Mouse (Mus musculus): ENCODE data around the gene Triobp. TPM values are rescaled to one million over a fixed set of nuclear protein-coding genes. Genes with fewer than 3 reads are reported as not detected.

Triobp gene
- polyA plus RNA-seq, 1 experiment from 2014 or later: 34.8 TPM

DNA sequence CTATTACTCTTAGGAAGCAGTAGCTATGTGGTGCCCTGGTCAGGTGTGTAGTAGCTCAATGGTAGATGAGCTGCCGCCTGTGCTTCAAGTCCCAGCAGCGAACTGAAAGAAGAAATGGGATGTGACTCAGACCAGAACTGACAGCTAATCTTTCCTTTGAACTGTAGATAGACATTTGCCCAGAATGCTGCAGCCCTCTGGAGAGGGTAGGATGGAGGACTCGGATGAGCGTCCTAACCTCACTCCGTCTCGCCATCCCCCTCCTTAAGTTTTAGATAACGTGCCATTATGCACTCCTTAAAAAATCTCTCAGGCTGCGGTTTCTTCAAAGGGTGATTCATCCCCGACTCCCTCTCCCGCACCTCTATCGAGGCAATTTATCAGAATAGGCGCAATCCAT lies 27.6 kb upstream of the Triobp start:
- Histone ChIP-seq H3K9ac (ENCODE audit: low read length) (no peak overlapping the region), H3K36me3 (ENCODE audit: control insufficient read depth, insufficient read depth, low read length) (peaks cover 4% of the 10 kb centered on the region; the same call in 1 of the 2 replicates), H3K27me3 (ENCODE audit: control insufficient read depth, insufficient read depth, low read length) (no peaks in the 10 kb centered on the region), H3K4me1 (ENCODE audit: control insufficient read depth, insufficient read depth, low read length) (peaks cover 18% of the 10 kb centered on the region), H3K4me3 (ENCODE audit: low read depth, low read length) (no peak overlapping the region), H3K4me2 (no peak overlapping the region), H3K9me3 (ENCODE audit: control insufficient read depth, low read length) (no peaks in the 10 kb centered on the region), H3K27ac (ENCODE audit: low read depth, low read length) (no peak overlapping the region)
- WGBS: 88% methylated on average over 12 of the region's 12 CpGs
- ATAC-seq (ENCODE audit: low FRiP score): no peak
- no peak for DNase-seq (ENCODE audit: low spot score, missing footprints)

DNA sequence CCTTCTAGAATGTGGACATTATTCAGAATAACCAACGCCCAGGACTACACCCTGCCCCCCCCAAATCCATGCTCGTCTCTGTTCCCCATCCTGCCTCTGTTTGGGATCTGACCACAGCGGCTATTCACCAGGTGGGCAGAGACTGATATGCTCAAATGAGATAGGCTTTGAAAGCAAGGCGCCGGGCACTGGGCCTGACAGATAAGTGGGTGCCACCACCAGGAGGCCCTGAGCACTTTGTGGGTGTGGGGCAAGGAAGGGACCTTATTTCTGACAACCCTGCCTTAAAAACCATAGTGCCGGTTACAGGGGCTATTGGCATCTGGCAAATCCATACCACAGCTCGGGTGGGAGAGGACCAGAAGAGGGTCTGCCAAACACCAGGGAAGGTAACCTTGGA lies 24.8 kb upstream of the Triobp start:
- Histone ChIP-seq H3K27me3 (ENCODE audit: control insufficient read depth, insufficient read depth, low read length) (peaks cover 2% of the 10 kb centered on the region; the same call in 1 of the 2 replicates), H3K27ac (ENCODE audit: low read depth, low read length) (no peak overlapping the region), H3K9me3 (ENCODE audit: control insufficient read depth, low read length) (no peaks in the 10 kb centered on the region), H3K36me3 (ENCODE audit: control insufficient read depth, insufficient read depth, low read length) (peaks cover 2% of the 10 kb centered on the region; the same call in 1 of the 2 replicates), H3K4me2 (no peak overlapping the region), H3K9ac (ENCODE audit: low read length) (no peak overlapping the region), H3K4me1 (ENCODE audit: control insufficient read depth, insufficient read depth, low read length) (peaks cover 12% of the 10 kb centered on the region), H3K4me3 (ENCODE audit: low read depth, low read length) (no peak overlapping the region)
- DNase-seq (ENCODE audit: low spot score, missing footprints) (no peak), ATAC-seq (ENCODE audit: low FRiP score) (no peak)
- WGBS: 87% methylated on average over 7 of the region's 7 CpGs

DNA sequence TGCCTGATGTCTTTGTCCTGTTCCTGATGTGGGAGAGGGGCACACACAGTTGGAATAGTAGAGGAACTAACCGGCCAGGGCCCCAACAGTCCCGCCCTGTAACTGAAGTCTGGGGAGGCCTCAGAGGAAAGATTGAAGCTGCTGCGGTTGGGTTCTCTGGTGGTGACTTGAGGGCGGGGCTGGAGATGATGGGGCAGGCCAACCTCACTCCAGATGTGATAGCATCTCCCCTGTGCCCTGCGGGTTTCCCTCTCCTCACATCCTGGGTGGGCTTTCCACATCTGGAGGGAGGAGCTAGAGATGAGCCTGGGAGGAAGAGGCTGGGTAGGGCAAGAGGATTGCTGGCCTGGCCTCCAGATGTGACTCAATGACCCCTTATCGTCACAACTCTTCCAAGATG lies 23.9 kb upstream of the Triobp start:
- H3K4me2 ChIP-seq: no peak overlapping the region
- H3K27ac ChIP-seq (ENCODE audit: low read depth, low read length): no peak overlapping the region
- peaks cover 2% of the 10 kb centered on the region; the same call in 1 of the 2 replicates for H3K27me3 ChIP-seq (ENCODE audit: control insufficient read depth, insufficient read depth, low read length)
- no peak for DNase-seq (ENCODE audit: low spot score, missing footprints)
- peaks cover 21% of the 10 kb centered on the region for H3K4me1 ChIP-seq (ENCODE audit: control insufficient read depth, insufficient read depth, low read length)
- H3K9ac ChIP-seq (ENCODE audit: low read length): no peak overlapping the region
- 74% methylated on average over 6 of the region's 6 CpGs for WGBS
- H3K36me3 ChIP-seq (ENCODE audit: control insufficient read depth, insufficient read depth, low read length): no peaks in the 10 kb centered on the region
- H3K9me3 ChIP-seq (ENCODE audit: control insufficient read depth, low read length): no peaks in the 10 kb centered on the region
- H3K4me3 ChIP-seq (ENCODE audit: low read depth, low read length): no peak overlapping the region
- ATAC-seq (ENCODE audit: low FRiP score): no peak

DNA sequence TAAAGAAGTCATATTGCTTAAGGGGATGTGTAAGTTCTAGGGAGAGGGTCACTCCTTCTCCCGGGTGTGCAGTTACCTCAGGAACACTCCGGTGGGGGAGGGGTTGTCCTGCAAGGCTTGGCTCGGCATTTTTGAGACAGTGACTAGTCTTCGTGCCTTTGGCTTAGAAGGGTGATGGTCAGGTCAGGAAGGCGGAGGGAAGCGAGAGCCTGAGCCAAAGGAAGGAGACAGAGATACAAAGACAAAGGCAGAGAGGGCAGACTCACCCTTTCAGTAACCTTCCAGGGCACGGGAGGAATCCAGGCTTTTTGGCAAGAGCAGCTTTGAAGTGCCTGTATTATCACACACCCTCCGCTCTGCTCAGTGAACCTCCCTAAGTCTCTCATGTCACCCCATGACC lies 22.4 kb upstream of the Triobp start:
- Histone ChIP-seq H3K4me2 (no peak overlapping the region), H3K36me3 (ENCODE audit: control insufficient read depth, insufficient read depth, low read length) (no peaks in the 10 kb centered on the region), H3K4me1 (ENCODE audit: control insufficient read depth, insufficient read depth, low read length) (peaks cover 22% of the 10 kb centered on the region), H3K27me3 (ENCODE audit: control insufficient read depth, insufficient read depth, low read length) (peaks cover 2% of the 10 kb centered on the region; the same call in 1 of the 2 replicates), H3K9ac (ENCODE audit: low read length) (no peak overlapping the region), H3K9me3 (ENCODE audit: control insufficient read depth, low read length) (no peaks in the 10 kb centered on the region), H3K4me3 (ENCODE audit: low read depth, low read length) (no peak overlapping the region), H3K27ac (ENCODE audit: low read depth, low read length) (no peak overlapping the region)
- ATAC-seq (ENCODE audit: low FRiP score) (no peak), DNase-seq (ENCODE audit: low spot score, missing footprints) (no peak)
- 27% methylated on average over 8 of the region's 8 CpGs for WGBS

DNA sequence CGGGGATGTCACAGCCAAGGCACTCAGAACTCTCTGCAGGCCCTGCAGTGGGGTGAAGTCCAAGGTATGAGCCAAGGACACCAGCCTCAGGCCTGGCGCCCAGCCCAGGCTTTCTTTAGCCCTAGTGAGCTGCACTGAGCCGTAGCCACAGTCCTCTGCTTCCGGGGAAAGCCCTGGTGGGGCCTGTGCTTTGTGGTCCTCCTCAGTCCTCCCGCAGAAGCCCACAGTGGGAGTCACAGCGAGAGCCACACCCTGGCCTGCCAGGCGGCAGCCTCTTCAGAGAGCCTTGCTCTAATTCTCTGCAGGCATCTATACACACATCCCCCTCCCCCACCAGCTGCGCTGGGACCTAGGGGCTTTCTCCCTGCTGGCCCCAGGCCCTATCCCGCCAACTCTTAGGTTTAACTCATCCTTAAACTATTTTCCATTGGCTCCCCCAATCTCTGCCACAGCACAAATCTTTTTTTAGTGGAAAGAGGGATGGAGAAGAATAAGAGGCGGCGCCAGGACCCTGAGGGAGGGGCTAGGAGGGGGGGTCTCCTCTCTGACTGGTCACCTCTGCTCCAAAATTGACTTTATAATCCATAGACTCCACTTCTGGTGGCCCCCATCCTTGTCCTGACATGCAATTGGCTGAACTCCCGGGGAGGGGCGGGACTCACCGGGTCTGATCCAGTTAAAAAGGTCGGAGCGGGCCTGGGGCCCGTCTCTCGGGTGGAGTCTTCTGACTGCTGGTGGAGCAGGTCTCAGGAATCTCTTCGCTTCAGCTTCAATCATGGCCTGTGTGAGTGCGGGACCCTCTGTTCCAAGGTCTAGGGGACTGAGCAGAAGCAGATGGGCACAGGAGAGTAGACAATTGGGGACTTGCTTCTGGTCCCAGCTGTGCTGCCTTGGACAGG lies 21.3 kb upstream of the Triobp start, which contains the start of gene Lgals1:
TSS of gene Lgals1 (plus strand) at position 705 of the 899 bp plus-strand sequence.
- H3K9me3 ChIP-seq (ENCODE audit: control insufficient read depth, low read length): no peaks in the 10 kb centered on the region
- no peaks in the 10 kb centered on the region for H3K36me3 ChIP-seq (ENCODE audit: control insufficient read depth, insufficient read depth, low read length)
- DNase-seq (ENCODE audit: low spot score, missing footprints): peak; percentile 91
- 4% methylated on average over 20 of the region's 20 CpGs for WGBS
- no peak within 1 kb of the TSS; the same call in 1 of the 2 replicates for H3K27ac ChIP-seq (ENCODE audit: low read depth, low read length)
- H3K4me3 ChIP-seq (ENCODE audit: low read depth, low read length): peak within 1 kb of the TSS; percentile 25; the same call in 1 of the 2 replicates
- peak within 1 kb of the TSS; percentile 54 for H3K4me2 ChIP-seq
- peak within 1 kb of the TSS; percentile 46 for H3K9ac ChIP-seq (ENCODE audit: low read length)
- H3K27me3 ChIP-seq (ENCODE audit: control insufficient read depth, insufficient read depth, low read length): peaks cover 2% of the 10 kb centered on the region; the same call in 1 of the 2 replicates
- ATAC-seq (ENCODE audit: low FRiP score): peak; percentile 70
- H3K4me1 ChIP-seq (ENCODE audit: control insufficient read depth, insufficient read depth, low read length): peaks cover 22% of the 10 kb centered on the region

DNA sequence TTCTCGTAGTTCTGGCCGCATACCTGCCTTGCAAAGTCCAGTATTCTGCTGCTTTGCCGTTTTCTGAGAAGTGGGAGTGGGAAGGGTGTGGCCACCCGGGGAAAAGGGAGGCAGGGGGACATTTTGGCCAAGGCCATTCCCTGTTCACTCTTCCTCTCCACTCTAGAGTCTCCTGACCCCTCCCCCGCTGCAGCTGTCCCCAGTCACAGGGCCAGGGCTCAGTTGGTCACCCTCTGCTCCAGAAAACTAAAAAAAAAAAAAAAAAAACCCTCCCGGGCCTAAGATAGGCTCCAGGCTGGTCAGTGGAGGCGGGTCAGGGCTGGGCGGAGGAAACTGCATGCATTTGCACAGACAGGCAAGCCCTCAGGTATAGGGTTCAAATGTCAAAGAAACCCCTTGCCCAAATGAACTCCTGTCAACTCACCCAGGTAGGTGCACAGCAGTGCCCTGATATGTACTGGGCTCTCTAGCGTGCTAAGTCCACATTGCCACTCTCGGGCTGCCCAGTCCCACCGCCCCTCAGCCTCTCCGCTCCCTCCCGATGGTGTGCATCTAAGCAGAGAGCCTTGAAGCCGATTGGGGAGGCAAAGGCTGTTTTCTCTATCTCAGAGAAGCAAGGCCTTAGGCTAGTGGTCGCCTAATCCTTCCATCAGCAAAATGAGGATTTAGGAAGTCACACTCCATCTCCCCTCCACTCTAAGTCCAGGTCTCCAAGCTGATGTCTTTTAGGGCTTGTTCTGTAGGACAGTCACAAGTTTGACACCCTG lies 20.3 kb upstream of the Triobp start:
- ATAC-seq (ENCODE audit: low FRiP score): no peak
- Histone ChIP-seq H3K9ac (ENCODE audit: low read length) (peak overlapping the region; percentile 46; the same call in 1 of the 2 replicates), H3K27me3 (ENCODE audit: control insufficient read depth, insufficient read depth, low read length) (peaks cover 2% of the 10 kb centered on the region; the same call in 1 of the 2 replicates), H3K9me3 (ENCODE audit: control insufficient read depth, low read length) (no peaks in the 10 kb centered on the region), H3K36me3 (ENCODE audit: control insufficient read depth, insufficient read depth, low read length) (no peaks in the 10 kb centered on the region), H3K4me2 (peak overlapping the region; percentile 54), H3K4me3 (ENCODE audit: low read depth, low read length) (peak overlapping the region; percentile 25; the same call in 1 of the 2 replicates), H3K27ac (ENCODE audit: low read depth, low read length) (no peak overlapping the region), H3K4me1 (ENCODE audit: control insufficient read depth, insufficient read depth, low read length) (peaks cover 22% of the 10 kb centered on the region)
- DNase-seq (ENCODE audit: low spot score, missing footprints): peak; percentile 89
- whole genome bisulfite sequencing: 21% methylated on average over 14 of the region's 15 CpGs

DNA sequence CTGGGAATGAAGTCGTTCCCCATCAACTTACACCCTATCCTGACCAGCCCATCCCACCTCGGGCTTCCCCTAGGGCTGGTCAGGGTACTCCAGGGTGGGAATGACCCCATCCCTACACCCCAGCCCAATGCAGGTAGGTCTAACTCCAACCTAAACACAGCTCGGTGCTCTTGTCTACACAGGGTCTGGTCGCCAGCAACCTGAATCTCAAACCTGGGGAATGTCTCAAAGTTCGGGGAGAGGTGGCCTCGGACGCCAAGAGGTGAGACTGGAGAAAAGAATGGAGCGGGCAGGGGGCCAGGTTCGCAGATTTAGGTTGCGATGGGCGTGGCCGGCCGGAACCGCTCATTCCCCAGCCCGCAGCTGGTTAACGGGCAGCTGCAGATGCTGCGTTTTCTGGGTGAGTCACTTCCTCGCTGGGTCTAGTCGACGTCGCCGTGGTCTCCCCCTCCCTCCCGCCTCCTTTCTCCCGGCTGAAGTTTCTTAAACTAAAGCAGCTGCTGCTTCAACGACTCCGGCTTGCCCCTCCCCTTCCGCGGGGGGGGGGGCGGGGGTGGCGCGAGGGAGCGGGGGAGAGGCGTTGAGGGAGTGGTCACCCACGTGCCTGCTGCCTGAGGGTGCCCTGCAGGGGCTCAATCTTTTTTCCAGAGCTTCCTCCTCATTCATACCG lies 19.6 kb upstream of the Triobp start:
- Histone ChIP-seq H3K4me2 (peak overlapping the region; percentile 54), H3K27ac (ENCODE audit: low read depth, low read length) (no peak overlapping the region), H3K4me1 (ENCODE audit: control insufficient read depth, insufficient read depth, low read length) (peaks cover 22% of the 10 kb centered on the region), H3K4me3 (ENCODE audit: low read depth, low read length) (peak overlapping the region; percentile 25), H3K36me3 (ENCODE audit: control insufficient read depth, insufficient read depth, low read length) (no peaks in the 10 kb centered on the region), H3K27me3 (ENCODE audit: control insufficient read depth, insufficient read depth, low read length) (peaks cover 2% of the 10 kb centered on the region; the same call in 1 of the 2 replicates), H3K9ac (ENCODE audit: low read length) (peak overlapping the region; percentile 46), H3K9me3 (ENCODE audit: control insufficient read depth, low read length) (no peaks in the 10 kb centered on the region)
- 2% methylated on average over 28 of the region's 35 CpGs for WGBS
- ATAC-seq (ENCODE audit: low FRiP score) (peak; percentile 42), DNase-seq (ENCODE audit: low spot score, missing footprints) (peak; percentile 93)

DNA sequence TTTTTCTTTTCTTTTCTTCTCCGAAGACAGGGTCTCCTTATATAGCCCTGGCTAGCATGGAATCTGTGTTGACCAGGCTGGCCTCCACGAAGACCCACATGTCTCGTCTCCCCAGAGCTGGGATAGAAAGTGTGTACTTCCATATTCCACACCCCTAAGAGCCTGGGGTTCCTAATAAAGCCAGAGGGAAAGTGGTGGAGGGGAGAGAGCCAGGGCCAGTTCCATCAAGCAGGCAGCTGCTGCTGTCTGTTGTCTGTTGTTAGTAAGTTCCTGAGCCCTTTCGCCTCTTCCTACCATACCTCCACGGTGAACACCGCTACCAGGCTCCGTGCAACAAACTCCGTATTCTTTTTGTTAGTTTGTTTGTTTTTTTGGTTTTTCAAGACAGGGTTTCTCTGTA lies 19.0 kb upstream of the Triobp start:
- 0 out of 2 replicates have a peak overlapping the region, but pooled peaks have one; percentile 25 for H3K4me3 ChIP-seq (ENCODE audit: low read depth, low read length)
- no peak overlapping the region; the same call in 1 of the 2 replicates for H3K9ac ChIP-seq (ENCODE audit: low read length)
- H3K4me1 ChIP-seq (ENCODE audit: control insufficient read depth, insufficient read depth, low read length): peaks cover 22% of the 10 kb centered on the region
- peaks cover 2% of the 10 kb centered on the region; the same call in 1 of the 2 replicates for H3K27me3 ChIP-seq (ENCODE audit: control insufficient read depth, insufficient read depth, low read length)
- no peaks in the 10 kb centered on the region for H3K9me3 ChIP-seq (ENCODE audit: control insufficient read depth, low read length)
- no peak overlapping the region for H3K27ac ChIP-seq (ENCODE audit: low read depth, low read length)
- no peaks in the 10 kb centered on the region for H3K36me3 ChIP-seq (ENCODE audit: control insufficient read depth, insufficient read depth, low read length)
- ATAC-seq (ENCODE audit: low FRiP score): no peak; the same call in 1 of the 2 replicates
- WGBS: 65% methylated on average over 7 of the region's 8 CpGs
- peak overlapping the region; percentile 54; the same call in 1 of the 2 replicates for H3K4me2 ChIP-seq
- DNase-seq (ENCODE audit: low spot score, missing footprints): no peak

All from midbrain, embryonic 11.5 days (tissue).